Mouse (Mus musculus) T-cell, adult 2 months (primary cell): ENCODE measurements around the gene Dock6.
A peak's percentile ranks its signal among the peaks of the same experiment; 100 is the strongest.
"Not testable (repeated sequence)": the region's sequence is repeated elsewhere in the genome, so short reads cannot be mapped to it uniquely, and the experiment has no call there.

Source experiments
- DNase-seq: peaks from one replicate; pipeline ENCODE4 v3.0.0; 2022; ENCODE audit warnings: low spot score

Dock6 gene

GRCm38 (mm10) chr9:21781657-21782468 lies 70.6 kb downstream of the Dock6 start:
- no peak for DNase-seq

- no peak for DNase-seq
These were observed 74.7 kb downstream of the Dock6 start for GRCm38 (mm10) chr9:21777726-21778125.

GRCm38 (mm10) chr9:21774353-21774752 lies 78.1 kb downstream of the Dock6 start:
- no peak for DNase-seq

- DNase-seq: not testable (repeated sequence)
These were observed 79.0 kb downstream of the Dock6 start for GRCm38 (mm10) chr9:21773396-21773795.

- DNase-seq: no peak
These were observed 82.8 kb downstream of the Dock6 start for GRCm38 (mm10) chr9:21769558-21770183.

GRCm38 (mm10) chr9:21768511-21769411 lies 83.7 kb downstream of the Dock6 start:
- no peak for DNase-seq

- DNase-seq: no peak
These were observed 84.5 kb downstream of the Dock6 start for GRCm38 (mm10) chr9:21767896-21768295.

- no peak for DNase-seq
These were observed 88.1 kb downstream of the Dock6 start for GRCm38 (mm10) chr9:21764084-21764999.

GRCm38 (mm10) chr9:21762135-21762534 lies 90.3 kb downstream of the Dock6 start:
- DNase-seq: no peak

GRCm38 (mm10) chr9:21760155-21761088 lies 92.0 kb downstream of the Dock6 start, which contains the start of gene Spc24:
Gene Spc24 (minus strand): TSS chr9:21760303.
- DNase-seq: peak; percentile 96

GRCm38 (mm10) chr9:21759718-21760117 lies 92.7 kb downstream of the Dock6 start:
- no peak for DNase-seq

GRCm38 (mm10) chr9:21758576-21759529 lies 93.6 kb downstream of the Dock6 start:
- no peak for DNase-seq

GRCm38 (mm10) chr9:21754516-21755321 lies 97.7 kb downstream of the Dock6 start:
- no peak for DNase-seq

- no peak for DNase-seq
These were observed 98.4 kb downstream of the Dock6 start for GRCm38 (mm10) chr9:21754003-21754402.

- DNase-seq: no peak
These were observed 100.1 kb downstream of the Dock6 start for GRCm38 (mm10) chr9:21752252-21752792.

- no peak for DNase-seq
These were observed 101.1 kb downstream of the Dock6 start for GRCm38 (mm10) chr9:21751347-21751746.

GRCm38 (mm10) chr9:21750370-21750769 lies 102.1 kb downstream of the Dock6 start:
- no peak for DNase-seq
